Mouse (Mus musculus) liver, adult 2 months (tissue): ENCODE data around the gene Prim1. TPM values are rescaled to one million over a fixed set of nuclear protein-coding genes. Genes with fewer than 3 reads are reported as not detected.
"Not testable (repeated sequence)": the region's sequence is repeated elsewhere in the genome, so short reads cannot be mapped to it uniquely, and the experiment has no call there.

Experiments used
- DNase-seq: peaks from one replicate; pipeline ENCODE4 v3.0.0-alpha.2; 2011; ENCODE audit warnings: low read depth, low spot score; ENCODE audit errors: extremely low read depth
- H3K27ac ChIP-seq: fragments of 200-500 bp; replicated peaks from 2 replicates; pipeline ENCODE4 v1.5.1; 2012; ENCODE audit warnings: low read depth, mild to moderate bottlenecking, control low read depth, inconsistent platforms, low read length; ENCODE audit not compliant: insufficient read depth
- H3K27me3 ChIP-seq: fragments of 200-500 bp; 2 replicates; pipeline ENCODE4 v1.6.1; 2012; ENCODE audit warnings: mild to moderate bottlenecking, moderate library complexity, low read length, inconsistent platforms; ENCODE audit not compliant: control insufficient read depth, insufficient read depth
- H3K36me3 ChIP-seq: fragments of 200-500 bp; 2 replicates; pipeline ENCODE4 v1.6.1; 2012; ENCODE audit warnings: low read length, inconsistent platforms; ENCODE audit not compliant: control insufficient read depth, insufficient read depth
- H3K4me1 ChIP-seq: fragments of 200-500 bp; 2 replicates; pipeline ENCODE4 v1.6.1; 2011; ENCODE audit warnings: low read length; ENCODE audit not compliant: control insufficient read depth, insufficient read depth
- H3K4me3 ChIP-seq: fragments of 200-500 bp; 2 replicates; pipeline ENCODE4 v1.5.1; 2011; ENCODE audit warnings: low read depth, mild to moderate bottlenecking, control low read depth, low read length, moderate library complexity; ENCODE audit not compliant: insufficient read depth
- H3K79me2 ChIP-seq: fragments of 200-500 bp; 2 replicates; pipeline ENCODE4 v1.6.1; 2012; ENCODE audit warnings: inconsistent platforms, mild to moderate bottlenecking, low read length, moderate library complexity; ENCODE audit not compliant: control insufficient read depth, insufficient read depth
- H3K9ac ChIP-seq: fragments of 200-500 bp; 2 replicates; pipeline ENCODE4 v1.6.1; 2012; ENCODE audit warnings: low read depth, mild to moderate bottlenecking, control low read depth, inconsistent platforms, low read length
- CTCF ChIP-seq: fragments of 200-500 bp; IDR thresholded peaks from 2 replicates; pipeline ENCODE4 v1.5.1; 2011; ENCODE audit warnings: low read depth, low read length, control low read depth
- POLR2A ChIP-seq: fragments of 200-500 bp; IDR thresholded peaks from 2 replicates; pipeline ENCODE4 v1.6.1; 2011; ENCODE audit warnings: low read length, control low read depth; ENCODE audit not compliant: insufficient read depth; ENCODE audit errors: extremely low read depth
- WGBS: fragments of 180-500 bp; shearing (Covaris S2); methylation state at CpG from one replicate; pipeline ENCODE4 v1.1.7; 2018; 5-methylcytosine and 5-hydroxymethylcytosine counted together
- polyA plus RNA-seq: library from polyadenylated mRNA; depleted of rRNA; stranded (reverse); fragments of >200 nt; gene quantifications from 2 replicates; pipeline ENCODE4 v1.2.3, GENCODE M21; 2012
- total RNA-seq: library from RNA; depleted of rRNA; stranded (reverse); fragments of >200 nt; gene quantifications from 2 replicates; pipeline ENCODE4 v1.2.3, GENCODE M21; 2014

Prim1 gene
- total and polyA plus RNA-seq, 2 experiments = 1.3 to 3.5 TPM

- no peak overlapping the region for H3K9ac ChIP-seq
- DNase-seq = no peak
- 97% methylated on average over 8 of the region's 8 CpGs for WGBS
- H3K4me3 ChIP-seq = no peak overlapping the region
- H3K36me3 ChIP-seq = peaks cover 62% of the 10 kb centered on the region
- TF ChIP-seq POLR2A (no peak), CTCF (no peak)
- H3K27me3 ChIP-seq = no peaks in the 10 kb centered on the region
- H3K4me1 ChIP-seq = no peaks in the 10 kb centered on the region
- H3K79me2 ChIP-seq = peaks cover 17% of the 10 kb centered on the region; the same call in 1 of the 2 replicates
- no peak overlapping the region for H3K27ac ChIP-seq
These were observed 33.2 kb downstream of the Prim1 start for GRCm38 (mm10) chr10:128048157-128048556.

- Histone ChIP-seq H3K36me3 (peaks cover 52% of the 10 kb centered on the region), H3K79me2 (peaks cover 3% of the 10 kb centered on the region; the same call in 1 of the 2 replicates), H3K27ac (no peak overlapping the region), H3K9ac (no peak overlapping the region), H3K27me3 (no peaks in the 10 kb centered on the region), H3K4me3 (no peak overlapping the region), H3K4me1 (no peaks in the 10 kb centered on the region)
- DNase-seq = no peak
- 99% methylated on average over 2 of the region's 2 CpGs for WGBS
- TF ChIP-seq CTCF (no peak), POLR2A (no peak)
These were observed 34.8 kb downstream of the Prim1 start for GRCm38 (mm10) chr10:128049741-128050140.

- 95% methylated on average over 2 of the region's 2 CpGs for WGBS
- no peak overlapping the region for H3K9ac ChIP-seq
- no peak overlapping the region for H3K27ac ChIP-seq
- no peaks in the 10 kb centered on the region for H3K27me3 ChIP-seq
- no peaks in the 10 kb centered on the region for H3K4me1 ChIP-seq
- H3K79me2 ChIP-seq = no peaks in the 10 kb centered on the region
- DNase-seq = no peak
- TF ChIP-seq CTCF = no peak
- TF ChIP-seq POLR2A = no peak
- H3K4me3 ChIP-seq = no peak overlapping the region
- peaks cover 46% of the 10 kb centered on the region for H3K36me3 ChIP-seq
These were observed 35.4 kb downstream of the Prim1 start for GRCm38 (mm10) chr10:128050355-128050754.

GRCm38 (mm10) chr10:128051589-128051988 lies 36.6 kb downstream of the Prim1 start:
- no peak for DNase-seq
- H3K79me2 ChIP-seq = no peaks in the 10 kb centered on the region
- H3K36me3 ChIP-seq = peaks cover 35% of the 10 kb centered on the region
- WGBS = 96% methylated on average over 5 of the region's 5 CpGs
- no peak overlapping the region for H3K9ac ChIP-seq
- H3K4me3 ChIP-seq = no peak overlapping the region
- H3K27ac ChIP-seq = no peak overlapping the region
- no peaks in the 10 kb centered on the region for H3K4me1 ChIP-seq
- no peaks in the 10 kb centered on the region for H3K27me3 ChIP-seq
- no peak for TF ChIP-seq CTCF
- TF ChIP-seq POLR2A = no peak

- H3K4me1 ChIP-seq, H3K27ac ChIP-seq, H3K4me3 ChIP-seq, H3K79me2 ChIP-seq, H3K27me3 ChIP-seq, H3K9ac ChIP-seq, DNase-seq: not testable (repeated sequence)
- peaks cover 32% of the 10 kb centered on the region for H3K36me3 ChIP-seq
- WGBS = 85% methylated on average over 1 of the region's 2 CpGs
These were observed 37.2 kb downstream of the Prim1 start for GRCm38 (mm10) chr10:128052136-128052535.

GRCm38 (mm10) chr10:128053001-128053400 lies 38.0 kb downstream of the Prim1 start:
- Histone ChIP-seq H3K79me2 (no peaks in the 10 kb centered on the region), H3K9ac (no peak overlapping the region), H3K27ac (no peak overlapping the region), H3K36me3 (peaks cover 25% of the 10 kb centered on the region), H3K27me3 (no peaks in the 10 kb centered on the region), H3K4me3 (no peak overlapping the region), H3K4me1 (peaks cover 2% of the 10 kb centered on the region; the same call in 1 of the 2 replicates)
- no peak for DNase-seq
- 94% methylated on average over 8 of the region's 8 CpGs for WGBS
- TF ChIP-seq POLR2A (no peak), CTCF (no peak)
